Mouse (Mus musculus): Measurements from ENCODE around the gene Fen1.
A peak's percentile ranks its signal among the peaks of the same experiment; 100 is the strongest.

The Fen1 gene

DNA sequence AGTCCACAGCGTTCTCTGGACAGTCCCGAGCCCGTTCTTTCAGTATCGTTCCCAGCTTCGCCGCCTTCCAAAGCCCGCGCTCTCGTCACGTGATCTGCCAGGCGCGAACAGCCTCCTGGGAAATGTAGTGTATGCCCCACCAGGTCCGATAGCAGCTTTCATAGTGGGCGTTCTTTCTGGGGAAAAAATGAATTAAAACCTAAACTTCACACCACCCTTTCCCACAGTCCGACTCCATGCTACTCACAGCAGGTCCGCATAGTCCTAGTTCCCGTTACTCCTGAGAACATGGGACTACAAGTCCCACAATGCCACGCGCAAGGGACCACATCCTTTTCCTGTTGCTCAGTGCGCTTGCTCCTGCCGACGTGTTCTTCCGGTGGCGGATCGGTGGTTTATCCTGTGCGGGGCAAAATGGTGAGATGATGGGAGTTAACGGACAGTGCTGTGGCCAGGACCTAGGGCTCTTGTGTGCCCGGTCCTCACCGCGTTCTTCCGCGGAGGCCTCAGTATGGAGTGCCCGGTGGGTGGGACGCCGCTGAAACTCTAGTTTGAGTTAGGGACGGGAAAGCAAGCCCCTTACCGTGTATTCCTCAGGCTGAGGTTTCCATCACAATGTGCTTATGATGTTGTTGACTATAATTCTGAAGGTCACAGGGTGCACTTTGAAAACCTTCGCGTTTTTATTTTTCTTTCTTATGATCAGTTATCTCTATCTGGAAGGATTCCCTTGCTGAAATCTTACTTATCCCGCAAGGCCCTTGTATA lies at the start of gene Fen1, which contains the start of gene Tmem258:
Gene Fen1, minus strand, starts transcription at position 322 of the 768 bp plus-strand sequence.
Gene Tmem258, plus strand, starts transcription at position 167 of the 768 bp plus-strand sequence.
- DNase-seq (ENCODE audit: low spot score), result peak; percentile 92

DNA sequence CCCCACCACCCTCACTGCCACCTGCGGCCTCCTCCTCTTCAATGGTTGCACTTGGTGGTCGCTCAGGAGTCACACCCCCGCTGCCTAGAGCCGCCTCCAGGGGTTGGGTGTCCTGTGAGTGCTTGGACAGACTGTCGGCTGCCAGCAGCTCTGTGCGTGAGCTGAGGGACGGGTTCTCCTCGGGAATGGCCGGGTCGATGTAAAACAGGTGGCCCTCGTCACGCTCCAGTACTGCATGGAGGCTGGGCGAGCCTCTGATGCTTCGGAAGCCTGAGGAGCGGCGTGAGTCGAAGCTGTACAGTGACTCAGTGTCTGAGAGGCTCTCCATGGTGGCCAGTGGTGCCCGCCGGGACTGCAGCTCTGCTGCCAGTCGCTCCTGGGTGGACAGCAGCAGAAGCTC lies 44.2 kb upstream of the Fen1 start:
- no peak for DNase-seq (ENCODE audit: low spot score)

DNA sequence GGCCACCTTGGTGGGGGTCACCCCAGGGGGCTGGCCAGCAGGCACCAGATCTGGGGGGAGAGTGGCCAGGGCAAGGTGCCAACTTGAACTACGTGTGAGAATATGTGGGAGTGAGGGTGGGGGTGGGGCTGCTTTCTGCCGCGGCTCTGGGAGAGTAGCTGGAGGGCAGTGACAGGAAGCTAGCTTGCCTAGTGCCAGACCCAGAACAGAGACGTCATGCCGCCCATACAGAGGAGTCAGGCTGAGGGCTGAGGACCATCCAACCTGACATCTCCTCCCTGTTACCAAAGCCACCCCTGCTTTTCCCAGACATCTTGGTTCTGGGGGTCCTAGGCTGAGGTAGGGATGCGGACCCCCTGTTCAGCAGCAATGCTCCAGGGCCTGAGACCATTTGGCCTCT lies 43.2 kb upstream of the Fen1 start:
- DNase-seq (ENCODE audit: low spot score), result no peak

DNA sequence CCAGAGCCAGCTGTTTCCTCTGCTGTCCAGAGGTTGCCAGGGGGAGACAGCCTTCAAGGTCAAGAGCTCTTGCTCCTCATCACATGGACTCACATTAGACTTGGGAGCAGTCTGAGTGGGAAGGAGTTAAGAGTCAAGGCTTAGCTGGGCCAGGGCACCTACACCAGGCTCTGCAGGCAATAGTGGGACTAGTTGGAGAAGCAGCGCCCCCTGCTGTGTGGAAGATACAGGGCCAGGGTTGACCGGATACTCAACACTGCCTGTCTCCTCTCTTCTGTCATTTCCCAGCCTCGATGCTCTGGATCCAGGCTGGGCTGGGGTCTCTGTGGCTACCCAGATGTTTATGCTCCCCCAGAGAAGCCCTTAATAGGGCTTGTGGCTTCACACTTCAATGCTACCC lies 40.2 kb upstream of the Fen1 start:
- DNase-seq (ENCODE audit: low spot score), result no peak

DNA sequence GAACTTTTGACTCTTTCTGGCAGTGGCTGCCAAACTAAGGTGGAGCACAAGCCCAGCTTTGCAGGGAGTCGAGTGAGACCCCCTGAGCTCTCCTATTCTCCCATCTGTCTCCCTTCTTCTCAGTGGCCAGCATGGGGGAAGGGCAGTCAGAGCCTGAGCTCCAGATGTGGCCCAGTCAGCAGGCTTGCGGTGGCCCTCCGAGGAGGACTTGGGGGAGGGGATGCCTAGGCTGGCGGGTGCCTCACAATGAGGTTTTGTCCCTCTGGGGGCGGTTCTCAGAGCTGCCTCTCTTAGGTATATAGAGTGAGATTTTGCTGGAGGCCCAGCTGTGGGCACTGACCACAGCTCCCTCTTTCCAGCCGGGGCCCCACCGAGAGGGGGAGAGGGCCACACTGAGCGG lies 38.9 kb upstream of the Fen1 start:
- DNase-seq (ENCODE audit: low spot score), result no peak

DNA sequence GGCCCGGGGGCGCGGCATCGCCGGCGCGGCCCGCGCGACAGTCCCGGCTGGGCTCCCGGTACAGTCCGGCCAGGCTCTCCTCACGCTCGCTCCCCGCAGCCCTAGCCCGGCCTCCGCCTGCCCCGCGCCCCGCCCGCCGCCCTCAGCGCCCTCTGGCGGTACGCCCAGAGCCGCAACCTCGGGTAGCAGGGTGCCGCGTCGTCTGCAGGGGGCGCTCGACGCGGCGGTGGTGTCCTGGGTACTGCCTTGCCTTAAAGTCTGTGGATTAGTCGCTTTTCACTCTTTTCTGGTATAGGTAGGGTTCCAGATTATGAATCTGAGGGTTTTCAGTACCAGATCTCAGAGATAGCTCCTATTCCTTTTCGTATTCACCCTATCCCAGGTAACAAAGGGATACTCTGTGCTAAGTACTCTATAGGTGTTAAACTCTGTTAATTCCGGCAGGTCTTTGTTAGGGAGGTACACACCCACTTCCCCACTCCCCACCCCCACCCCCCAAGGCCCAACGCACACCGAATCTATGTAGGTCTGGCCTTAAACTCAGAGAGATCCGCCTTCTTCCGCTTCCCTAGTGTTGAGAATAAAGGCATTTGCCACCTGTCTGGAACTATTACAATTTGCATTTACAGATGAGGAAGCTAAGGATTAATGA lies 36.8 kb upstream of the Fen1 start, which contains the start of gene Myrf:
Gene Myrf, minus strand, starts transcription at position 95 of the 652 bp plus-strand sequence.
- peak; percentile 77 for DNase-seq (ENCODE audit: low spot score)

DNA sequence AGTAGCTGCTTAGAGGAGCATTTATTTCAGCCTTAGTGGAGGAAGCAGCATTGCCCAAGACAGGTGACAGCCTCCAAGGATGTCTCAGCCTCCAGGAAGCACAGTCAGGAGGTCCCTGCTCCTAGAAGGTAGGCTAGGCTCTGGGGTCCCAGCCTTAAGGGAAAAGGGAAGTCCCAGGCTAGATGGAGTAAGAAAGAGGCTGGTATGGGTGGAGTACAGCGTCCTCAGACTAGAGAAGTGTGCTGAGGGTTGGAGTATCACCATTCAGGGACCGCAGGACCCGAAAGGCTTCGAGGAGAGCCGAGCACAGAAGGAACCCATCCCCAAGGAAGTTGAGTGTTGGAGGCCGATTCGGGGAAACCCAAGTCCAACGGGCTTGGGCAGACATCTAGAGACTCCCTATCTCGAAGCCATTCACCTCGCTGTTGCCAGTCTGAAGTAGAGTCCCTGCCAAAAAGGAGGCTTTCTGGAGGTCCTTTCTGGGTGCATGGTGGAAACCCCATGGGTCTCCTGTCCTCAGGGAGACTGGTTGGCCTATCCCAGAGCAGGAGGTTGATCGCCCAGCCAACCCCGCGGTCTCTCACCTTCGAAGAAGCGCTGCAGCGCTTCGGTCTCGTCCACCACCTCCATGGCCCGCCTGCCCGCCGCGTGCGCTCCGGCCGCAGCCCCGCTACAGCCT lies 36.1 kb upstream of the Fen1 start:
- DNase-seq (ENCODE audit: low spot score), result no peak

DNA sequence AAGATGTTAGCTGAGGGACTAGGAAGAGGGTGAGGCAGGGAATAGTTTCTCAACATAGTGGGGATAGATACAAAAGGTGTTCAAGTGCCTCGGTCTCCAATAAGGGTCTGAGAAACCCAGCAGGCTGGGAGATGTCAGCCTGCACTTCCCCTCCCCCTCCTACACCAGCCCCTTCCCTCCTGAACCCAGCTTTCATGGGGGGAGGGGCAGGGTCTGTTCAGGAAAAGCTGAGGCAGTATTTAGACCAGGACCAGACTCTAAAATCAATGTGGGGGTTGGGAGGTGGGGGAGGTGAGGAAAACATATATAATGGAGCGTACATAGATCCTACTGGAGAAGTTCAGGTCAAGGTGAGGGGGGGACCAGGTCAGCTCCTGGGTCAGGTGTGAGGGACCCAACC lies 35.5 kb upstream of the Fen1 start:
- no peak for DNase-seq (ENCODE audit: low spot score)

DNA sequence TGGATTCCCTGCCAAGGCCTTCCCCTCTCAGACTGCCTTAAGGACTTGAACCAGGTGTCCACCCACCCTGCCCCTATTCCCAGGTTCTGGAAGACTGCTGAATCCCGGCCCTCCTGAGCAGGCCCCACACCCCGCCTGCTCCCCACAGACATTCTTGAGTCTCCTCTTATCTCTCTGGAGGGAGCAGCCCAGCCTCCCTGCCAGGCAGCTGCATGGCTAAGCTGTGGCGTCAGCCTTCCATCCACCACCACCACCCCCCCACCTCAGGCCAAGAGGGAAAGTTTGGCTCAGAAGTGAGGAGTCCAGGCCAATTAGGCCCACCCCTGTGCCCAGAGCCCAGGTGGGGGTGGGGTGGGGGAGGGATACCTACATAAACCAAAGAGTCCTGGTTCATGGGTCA lies 34.5 kb upstream of the Fen1 start:
- DNase-seq (ENCODE audit: low spot score), result peak; percentile 28

DNA sequence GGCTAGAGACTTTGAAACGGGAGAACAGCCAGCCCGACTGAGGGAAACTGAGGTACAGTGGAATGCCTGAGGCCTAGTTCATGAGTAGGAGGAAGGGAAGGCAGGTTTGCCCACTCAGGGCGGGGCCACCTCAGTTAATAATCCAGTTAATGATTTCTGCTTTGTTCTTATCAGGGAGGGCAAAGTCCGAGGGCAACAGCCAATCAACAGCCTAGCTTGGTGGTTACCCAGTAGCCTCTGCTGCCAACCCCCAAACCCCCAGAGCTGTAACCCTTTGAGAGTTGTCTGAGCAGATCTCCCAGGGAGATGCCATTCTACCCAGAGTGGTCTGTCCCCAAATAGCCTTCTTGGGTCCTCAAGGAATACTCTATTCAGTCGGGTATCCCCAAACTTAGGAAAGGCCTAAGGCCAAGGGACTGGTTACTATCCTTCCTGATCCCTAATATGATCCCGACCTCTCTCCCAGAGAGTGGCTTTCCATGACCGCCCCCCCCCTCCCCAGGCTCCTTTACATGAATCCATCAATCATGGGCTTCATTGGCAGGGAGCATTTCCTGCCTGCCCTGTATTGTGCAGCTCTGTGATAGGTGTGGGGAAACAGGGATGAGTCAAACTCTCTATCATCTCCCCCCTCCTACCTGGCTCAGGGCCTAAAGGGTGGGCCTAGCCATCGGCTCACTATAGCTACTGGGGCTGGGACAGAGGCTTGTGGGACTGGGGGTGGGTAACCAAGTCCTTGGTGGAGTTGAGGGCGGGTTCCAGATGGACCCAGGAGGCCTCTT lies 32.0 kb upstream of the Fen1 start:
- DNase-seq (ENCODE audit: low spot score), result no peak

DNA sequence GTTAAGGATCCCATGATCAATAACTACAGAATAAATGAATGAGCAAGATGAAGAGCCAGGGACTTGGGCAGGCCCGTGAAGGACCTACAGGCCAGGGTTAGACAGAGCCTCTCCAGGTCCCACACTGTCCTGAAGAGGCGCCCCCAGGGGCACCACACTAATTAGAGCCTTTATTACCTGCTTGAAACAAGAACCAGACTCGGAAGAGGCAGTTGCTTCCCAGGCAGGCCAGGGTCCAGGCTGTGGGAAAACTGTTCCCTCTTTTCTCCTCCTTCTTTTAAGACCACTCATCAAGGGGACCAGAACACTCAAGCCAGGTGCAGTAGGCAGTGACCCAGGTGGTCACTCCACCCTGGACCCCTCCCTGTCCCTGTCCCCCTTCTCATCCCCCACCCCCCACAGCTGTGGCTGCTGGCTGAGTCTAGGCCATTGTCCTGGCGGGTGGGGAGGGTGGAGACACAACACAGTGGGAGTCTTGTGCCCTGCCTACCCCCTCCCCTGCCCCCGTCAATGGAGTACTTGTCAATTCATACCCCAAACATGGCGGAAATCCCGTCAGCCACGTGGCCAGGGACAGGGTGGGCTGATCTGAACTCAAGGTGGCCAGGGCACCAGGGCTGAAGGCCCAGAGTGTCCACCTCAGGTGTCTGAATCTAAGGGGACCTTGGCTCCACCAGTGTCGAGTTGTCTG lies 28.5 kb upstream of the Fen1 start:
- no peak for DNase-seq (ENCODE audit: low spot score)

DNA sequence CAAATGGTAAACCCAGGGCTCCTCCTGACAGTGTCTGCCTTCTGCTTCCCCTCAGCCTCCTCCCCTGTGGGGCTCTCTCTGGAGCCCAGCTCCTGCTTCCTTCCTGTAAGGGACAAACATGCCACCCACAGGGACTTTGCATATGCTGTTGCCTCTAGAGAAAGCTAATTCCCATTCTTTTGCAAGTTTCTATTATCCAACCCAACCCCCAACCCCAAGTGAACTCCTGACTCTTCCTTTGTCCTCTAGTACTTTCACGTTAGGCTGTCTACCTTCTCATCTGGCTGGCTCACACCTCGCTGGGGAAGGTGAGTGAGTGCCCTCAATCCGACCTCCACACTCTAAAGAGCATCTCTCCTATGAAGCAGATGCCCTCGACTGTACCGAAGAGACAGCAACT lies 27.9 kb upstream of the Fen1 start:
- DNase-seq (ENCODE audit: low spot score), result no peak

DNA sequence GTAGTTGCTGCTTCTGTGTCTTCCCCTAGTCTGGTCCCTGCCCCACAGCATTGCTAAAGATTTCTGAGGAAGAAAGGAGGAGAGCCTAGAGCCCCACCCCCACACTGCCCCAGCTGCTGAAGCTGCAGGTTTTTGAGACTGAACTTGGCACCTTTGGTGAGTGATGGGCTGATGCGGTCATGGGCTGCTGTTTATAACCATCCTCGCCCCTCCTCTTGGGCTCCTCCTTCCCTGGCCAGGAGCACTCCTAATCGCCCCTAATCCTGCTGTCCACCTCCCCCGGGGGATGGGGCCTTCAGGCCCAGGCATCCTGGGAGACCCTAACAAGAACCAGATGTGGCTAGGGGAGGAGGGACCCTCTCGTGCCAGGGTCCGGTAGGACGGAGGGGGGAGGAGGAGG lies 27.0 kb upstream of the Fen1 start:
- DNase-seq (ENCODE audit: low spot score), result no peak

DNA sequence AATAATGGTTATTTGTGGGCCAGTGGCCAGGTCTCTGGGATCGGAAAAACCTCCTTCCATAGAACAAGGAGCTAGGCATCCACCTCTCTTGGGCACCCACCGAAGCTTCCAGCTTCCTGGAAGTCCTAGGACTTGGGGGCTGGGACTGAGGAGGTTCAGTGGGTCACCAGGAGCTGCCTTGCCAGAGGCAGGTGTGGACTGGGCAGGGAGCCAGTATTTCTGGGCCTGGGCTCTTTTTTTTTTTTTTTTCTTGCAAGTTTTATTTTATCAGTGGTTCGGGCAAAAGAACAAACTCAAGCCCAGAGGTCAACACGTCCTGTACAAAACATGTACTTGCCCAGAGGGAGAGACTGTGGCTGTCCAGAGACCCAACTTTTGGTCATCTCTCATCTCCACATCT lies 21.8 kb upstream of the Fen1 start:
- DNase-seq (ENCODE audit: low spot score), result no peak

DNA sequence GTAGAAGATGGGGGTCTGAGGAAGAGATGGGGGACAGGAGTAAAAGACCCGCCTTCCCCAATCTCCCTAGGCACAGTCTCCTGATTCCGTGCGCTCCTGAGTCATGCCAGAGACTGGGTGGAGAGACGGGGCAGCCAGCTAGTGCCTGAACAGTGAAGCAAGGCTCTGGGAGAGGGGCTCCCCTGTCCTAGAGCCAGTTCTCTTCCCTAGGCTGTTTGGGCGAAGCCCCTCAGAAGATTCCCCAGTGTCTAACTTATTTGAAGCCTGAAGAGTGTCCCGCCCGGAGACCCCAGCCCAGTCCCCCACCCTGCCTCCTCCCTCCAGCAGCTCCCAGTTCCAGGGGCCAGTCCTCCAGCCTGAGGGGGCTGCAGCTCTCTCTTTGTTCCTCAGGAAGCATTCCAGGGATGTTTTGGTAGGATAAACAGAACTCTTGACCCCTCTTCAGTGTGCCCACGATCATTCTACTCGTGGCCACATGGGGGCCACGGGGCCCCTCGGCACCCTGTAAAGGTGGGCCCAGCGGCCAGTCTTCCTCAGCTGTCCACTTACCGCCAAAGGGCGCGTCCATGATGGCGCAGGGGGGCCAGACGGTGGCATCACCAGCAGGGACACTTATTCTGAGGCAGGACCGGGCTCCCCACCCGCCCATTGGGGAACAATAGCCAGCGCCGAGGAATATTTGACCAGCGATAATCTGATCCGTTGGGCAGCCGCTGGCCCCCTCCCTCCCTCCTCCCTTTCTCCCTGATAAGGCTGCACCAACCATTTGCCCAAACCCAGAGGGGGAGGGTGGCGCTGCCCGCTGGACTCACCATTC lies 20.9 kb upstream of the Fen1 start:
- no peak for DNase-seq (ENCODE audit: low spot score)

DNA sequence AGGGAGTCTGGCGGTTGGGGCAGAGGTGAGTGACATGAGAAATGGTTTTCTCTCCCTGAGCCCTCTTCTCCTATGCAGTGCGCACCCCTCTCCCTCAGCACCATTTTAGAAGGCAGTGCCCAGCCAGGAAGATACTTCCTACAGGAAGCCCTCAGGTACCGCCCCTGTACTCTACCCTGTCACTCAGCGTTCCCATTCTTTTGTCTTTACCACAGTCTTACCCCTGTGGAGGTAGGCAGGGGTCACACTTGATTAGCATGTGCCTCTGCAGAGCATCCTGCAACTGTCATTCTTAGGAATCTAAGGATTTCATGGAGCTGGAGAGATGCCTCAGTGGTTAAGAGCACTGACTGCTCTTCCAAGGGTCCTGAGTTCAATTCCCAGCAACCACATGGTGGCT lies 19.6 kb upstream of the Fen1 start:
- no peak for DNase-seq (ENCODE audit: low spot score)

DNA sequence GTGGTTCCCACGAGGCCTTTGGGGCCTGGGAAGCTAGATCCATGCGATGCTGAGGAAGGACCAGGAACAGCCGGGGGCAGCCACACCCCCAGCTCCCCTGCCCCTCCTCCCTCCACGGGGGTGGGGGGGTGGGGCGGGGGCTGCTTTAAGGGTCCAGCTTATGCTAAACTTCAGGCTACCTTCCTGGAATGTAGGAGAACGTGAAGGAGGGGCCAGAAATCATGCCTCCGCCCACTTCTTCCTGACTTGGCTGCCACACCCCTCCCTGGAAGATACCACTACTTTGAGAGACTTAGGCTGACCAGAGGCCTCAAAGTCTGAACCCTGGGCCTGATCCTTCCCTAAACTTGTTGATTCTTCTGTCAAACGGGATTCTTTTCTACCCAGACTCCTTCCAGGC lies 18.7 kb upstream of the Fen1 start:
- no peak for DNase-seq (ENCODE audit: low spot score)

DNA sequence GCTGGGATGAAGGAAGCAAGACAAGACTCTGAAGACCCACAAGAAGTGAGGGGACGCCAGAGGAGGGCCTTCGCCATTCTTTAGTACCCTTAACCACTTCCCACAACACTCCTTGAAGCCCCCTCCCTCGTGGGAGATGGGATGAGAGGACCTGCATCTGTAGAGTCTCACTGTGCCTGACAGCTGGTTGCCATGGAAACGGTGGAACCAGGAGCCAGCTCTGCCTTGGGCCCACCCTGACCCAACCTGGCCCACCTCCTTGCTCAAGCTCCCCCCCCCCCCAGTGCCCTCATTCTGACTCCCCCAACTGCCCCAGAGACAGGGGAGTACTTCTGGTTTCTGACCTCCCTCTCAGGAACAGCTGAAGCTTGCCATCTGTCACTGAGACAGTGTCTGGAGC lies 17.6 kb upstream of the Fen1 start:
- no peak for DNase-seq (ENCODE audit: low spot score)

DNA sequence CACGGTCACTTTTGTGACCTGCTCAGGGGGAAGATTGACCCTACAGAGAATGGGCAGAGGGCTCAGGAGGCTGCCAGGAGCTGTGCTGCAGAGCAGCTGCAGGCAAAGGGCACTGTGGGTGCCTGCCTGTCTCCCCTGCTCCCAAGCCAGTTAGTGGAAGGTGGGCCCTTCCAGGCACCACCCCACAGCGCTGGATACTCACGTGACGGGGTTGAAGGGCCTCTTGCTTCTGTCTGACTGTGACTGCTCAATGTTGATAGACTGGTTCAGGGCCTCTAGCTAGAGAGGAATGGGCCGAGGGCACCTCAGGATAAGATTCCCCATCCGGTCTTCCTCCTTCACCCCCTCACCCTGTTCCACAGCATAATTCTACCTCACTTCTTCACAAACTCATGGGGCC lies 15.6 kb upstream of the Fen1 start:
- no peak for DNase-seq (ENCODE audit: low spot score)

DNA sequence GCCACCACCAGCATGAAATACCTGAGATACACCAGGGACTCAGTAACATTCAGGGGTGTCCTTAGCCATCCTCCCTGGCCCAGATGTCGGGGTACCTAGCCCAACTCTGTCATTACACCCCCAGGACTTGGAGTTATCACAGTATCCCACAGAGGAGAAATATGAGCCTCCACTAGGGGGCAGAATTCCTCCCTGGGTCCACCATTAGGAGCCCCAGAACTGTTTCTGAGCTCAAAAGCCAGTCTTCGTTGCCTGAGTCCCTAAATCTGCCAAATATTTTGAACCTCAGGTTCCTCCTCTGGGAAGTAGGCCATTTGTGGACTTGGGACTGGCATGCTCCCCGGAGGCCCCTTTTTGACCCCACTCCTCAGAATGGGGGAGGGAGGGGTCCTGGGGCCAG lies 15.1 kb upstream of the Fen1 start:
- peak; percentile 52 for DNase-seq (ENCODE audit: low spot score)

DNA sequence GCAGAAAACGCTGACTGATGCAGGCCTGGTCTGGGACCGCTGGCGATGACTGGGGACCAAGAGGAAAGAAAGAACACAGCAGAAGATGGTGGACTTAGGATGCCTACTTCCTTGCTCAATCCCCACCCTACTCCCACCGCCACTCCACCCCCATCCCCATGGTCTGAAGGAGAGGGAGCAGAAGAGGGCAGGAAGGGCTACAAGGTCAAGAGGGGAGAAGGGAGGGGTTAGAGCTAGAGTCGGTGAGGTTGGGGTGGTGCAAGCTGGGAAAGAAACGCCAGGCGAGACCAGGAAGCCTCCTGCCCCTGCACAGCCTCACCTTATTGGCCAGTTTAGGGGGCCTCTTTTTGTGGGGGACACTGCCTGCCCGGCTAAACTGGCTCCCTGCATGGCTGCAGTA lies 12.1 kb upstream of the Fen1 start:
- no peak for DNase-seq (ENCODE audit: low spot score)

All from lung, postnatal 25 days (tissue).